Mouse (Mus musculus): ENCODE data around the gene Mapk11.

GRCm38 (mm10) chr15:89118007-89118406 lies 31.4 kb downstream of the Mapk11 start:
- TF ChIP-seq CTCF (IDR thresholded peaks at IDR 0.05; ENCODE audit: extremely low read depth, insufficient read length, insufficient replicate concordance, low read depth, low read length): no peak
- TF ChIP-seq POLR2A (IDR thresholded peaks at IDR 0.05; ENCODE audit: low read depth, low read length): no peak

All from small intestine, adult 2 months (tissue).